Mouse (Mus musculus): ENCODE data around the gene Agfg1.

Agfg1 gene

GRCm38 (mm10) chr1:82825256-82825655 is 14.0 kb upstream of the Agfg1 start:
- no peak for DNase-seq (ENCODE audit: low spot score in 2 of 2)

- no peak for DNase-seq (ENCODE audit: low spot score in 2 of 2)
Measured at GRCm38 (mm10) chr1:82825783-82826182, 13.5 kb upstream of the Agfg1 start.

GRCm38 (mm10) chr1:82826911-82827310 is 12.4 kb upstream of the Agfg1 start:
- no peak for DNase-seq (ENCODE audit: low spot score in 2 of 2)

DNA sequence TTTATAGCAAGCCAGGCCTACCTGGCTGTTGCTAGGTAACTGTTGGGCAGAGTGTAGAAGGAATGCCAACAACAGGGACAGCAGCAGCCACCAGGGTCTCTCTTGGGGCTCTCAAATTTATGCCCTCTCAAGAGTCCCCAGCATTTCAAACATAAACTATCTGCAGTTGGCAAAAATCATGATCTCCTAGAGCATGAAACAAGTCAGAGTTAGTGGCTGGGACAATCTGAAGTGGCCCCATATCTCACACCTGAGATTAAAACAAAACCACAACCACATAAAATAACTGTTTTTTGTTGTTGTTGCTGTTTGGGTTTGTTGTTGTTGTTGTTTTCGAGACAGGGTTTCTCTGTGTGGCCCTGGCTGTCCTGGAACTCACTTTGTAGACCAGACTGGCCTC is 8.5 kb upstream of the Agfg1 start:
- DNase-seq (ENCODE audit: low spot score in 2 of 2) = no peak

GRCm38 (mm10) chr1:82831547-82832240 is 7.6 kb upstream of the Agfg1 start:
- no peak for DNase-seq (ENCODE audit: low spot score in 2 of 2)

- DNase-seq (ENCODE audit: low spot score in 2 of 2) = no peak
Measured at GRCm38 (mm10) chr1:82832495-82833021, 6.7 kb upstream of the Agfg1 start.

- no peak for DNase-seq (ENCODE audit: low spot score in 2 of 2)
Measured at GRCm38 (mm10) chr1:82833501-82833900, 5.8 kb upstream of the Agfg1 start.

DNA sequence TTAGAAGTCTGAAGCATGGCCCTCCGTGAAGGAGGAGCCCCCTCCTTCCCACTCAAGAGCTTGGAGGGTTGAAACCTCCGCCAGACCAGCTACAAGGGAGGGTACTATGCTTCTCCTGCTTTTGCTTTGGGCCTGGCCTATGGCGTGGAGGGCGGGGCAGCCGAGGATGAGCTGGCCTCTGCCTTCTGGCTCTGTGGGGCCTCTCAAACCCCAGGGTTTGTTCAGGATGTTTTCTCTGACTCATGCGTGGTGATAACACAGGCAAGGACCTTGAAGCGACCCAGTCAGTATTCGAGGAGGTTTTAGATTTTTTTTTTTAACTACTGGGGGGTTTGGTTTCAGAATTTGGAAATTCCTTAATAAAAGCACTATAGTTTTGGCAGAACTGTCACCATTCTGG is 4.7 kb upstream of the Agfg1 start:
- DNase-seq (ENCODE audit: low spot score in 2 of 2) = no peak

- DNase-seq (ENCODE audit: low spot score in 2 of 2) = no peak
Measured at GRCm38 (mm10) chr1:82836342-82837217, 2.7 kb upstream of the Agfg1 start.

DNA sequence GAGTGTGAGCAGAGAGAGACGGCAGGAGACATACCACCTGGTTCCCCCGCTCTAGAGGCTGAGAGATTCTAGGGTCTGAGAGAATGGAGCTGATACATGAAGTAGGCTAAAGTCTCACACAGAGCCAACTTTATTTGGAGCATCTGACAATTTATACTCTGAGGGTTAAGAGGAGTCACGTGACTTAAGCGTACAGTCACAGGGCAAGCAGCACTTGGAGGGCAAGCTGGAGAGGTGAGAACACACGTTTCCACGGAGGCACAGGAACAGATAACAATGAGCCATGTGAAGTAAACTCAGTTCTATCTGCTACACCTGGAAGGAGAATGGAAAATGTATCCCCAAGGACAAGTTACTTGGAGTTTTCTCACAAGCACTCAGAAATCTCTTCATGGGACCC is 1.7 kb upstream of the Agfg1 start:
- DNase-seq (ENCODE audit: low spot score in 2 of 2) = no peak

- no peak for DNase-seq (ENCODE audit: low spot score in 2 of 2)
Measured at GRCm38 (mm10) chr1:82838469-82839295, 601 bp upstream of the Agfg1 start.

GRCm38 (mm10) chr1:82839614-82840421 is 535 bp downstream of the Agfg1 start:
- DNase-seq (ENCODE audit: low spot score in 2 of 2) = peak; percentile 25 to 37

GRCm38 (mm10) chr1:82855729-82856128 is 16.4 kb downstream of the Agfg1 start:
- DNase-seq (ENCODE audit: low spot score in 2 of 2) = no peak

DNA sequence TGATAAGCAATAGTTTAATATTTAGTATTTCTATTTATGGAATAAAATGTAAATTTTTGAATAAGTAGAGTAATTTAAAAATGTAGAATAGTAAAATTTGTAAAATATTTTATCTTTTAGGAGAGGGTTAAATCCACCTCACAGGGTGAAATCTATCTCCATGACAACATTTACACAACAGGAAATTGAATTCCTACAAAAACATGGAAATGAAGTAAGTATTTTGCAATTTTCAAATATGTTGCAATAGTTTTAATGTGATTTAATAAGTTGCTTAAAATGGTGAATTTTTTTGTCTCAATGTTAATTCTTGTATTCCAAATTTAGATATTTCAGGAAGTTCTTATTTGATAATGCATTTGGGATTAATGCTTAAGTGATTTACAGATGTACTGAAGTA is 19.0 kb downstream of the Agfg1 start:
- no peak for DNase-seq (ENCODE audit: low spot score in 2 of 2)

- no peak for DNase-seq (ENCODE audit: low spot score in 2 of 2)
Measured at GRCm38 (mm10) chr1:82860391-82860790, 21.1 kb downstream of the Agfg1 start.

DNA sequence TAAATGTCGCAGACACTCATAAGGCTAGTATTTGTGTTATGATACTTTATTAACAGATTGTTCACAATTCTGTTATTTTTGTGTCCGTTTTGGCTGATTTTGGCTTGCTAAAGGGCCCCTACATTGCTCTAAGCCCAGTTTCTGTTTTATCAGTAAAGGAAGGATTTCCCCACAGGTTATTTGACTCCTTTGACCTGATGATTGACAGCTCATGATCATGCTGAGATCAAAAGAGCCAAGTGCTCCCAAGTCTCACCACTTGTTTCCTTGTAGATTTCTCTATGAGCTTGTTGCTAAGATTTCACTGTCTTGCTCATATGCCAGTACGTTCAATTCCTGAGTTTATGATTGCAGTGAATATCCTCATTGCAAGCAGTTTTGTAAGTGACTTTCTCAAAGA is 30.9 kb downstream of the Agfg1 start:
- no peak for DNase-seq (ENCODE audit: low spot score in 2 of 2)

GRCm38 (mm10) chr1:82879172-82879571 is 39.9 kb downstream of the Agfg1 start:
- DNase-seq (ENCODE audit: low spot score in 2 of 2) = peak; percentile 23 to 25

DNA sequence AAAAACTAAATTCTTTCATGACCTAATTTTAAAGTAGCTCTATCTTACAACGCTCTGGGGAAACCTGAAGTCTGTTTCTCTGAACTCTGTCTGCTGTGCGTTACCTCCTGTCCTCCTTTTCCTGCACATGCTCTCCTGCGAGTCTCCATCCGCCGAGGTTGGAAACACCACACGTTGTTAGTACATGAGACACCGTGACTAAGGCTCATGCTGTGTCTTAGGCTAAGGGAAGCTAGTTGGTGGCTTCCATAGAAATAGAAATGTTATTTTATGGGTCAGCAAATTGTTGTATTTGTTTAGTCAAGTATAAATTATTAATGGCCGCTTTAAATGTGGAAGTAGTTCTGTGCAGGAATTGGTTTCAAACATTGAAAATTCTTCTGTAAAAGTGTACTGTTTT is 40.9 kb downstream of the Agfg1 start:
- no peak for DNase-seq (ENCODE audit: low spot score in 2 of 2)

DNA sequence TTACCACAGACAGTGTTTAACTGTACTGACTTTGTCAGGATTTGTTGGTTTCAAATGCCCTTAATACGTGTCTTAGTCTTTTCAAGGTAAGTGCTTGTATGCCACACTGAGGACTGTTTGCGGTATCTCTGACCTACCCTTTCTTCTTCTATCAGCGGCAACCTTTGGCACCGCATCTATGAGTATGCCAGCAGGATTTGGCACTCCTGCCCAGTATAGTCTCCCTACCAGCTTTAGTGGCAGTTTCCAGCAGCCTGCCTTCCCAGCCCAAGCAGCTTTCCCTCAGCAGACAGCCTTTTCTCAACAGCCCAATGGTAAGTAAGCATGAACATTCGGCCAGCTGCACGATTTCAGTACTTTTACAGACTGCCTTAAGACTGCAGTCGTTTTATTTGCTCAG is 54.0 kb downstream of the Agfg1 start:
- DNase-seq (ENCODE audit: low spot score in 2 of 2) = no peak

DNA sequence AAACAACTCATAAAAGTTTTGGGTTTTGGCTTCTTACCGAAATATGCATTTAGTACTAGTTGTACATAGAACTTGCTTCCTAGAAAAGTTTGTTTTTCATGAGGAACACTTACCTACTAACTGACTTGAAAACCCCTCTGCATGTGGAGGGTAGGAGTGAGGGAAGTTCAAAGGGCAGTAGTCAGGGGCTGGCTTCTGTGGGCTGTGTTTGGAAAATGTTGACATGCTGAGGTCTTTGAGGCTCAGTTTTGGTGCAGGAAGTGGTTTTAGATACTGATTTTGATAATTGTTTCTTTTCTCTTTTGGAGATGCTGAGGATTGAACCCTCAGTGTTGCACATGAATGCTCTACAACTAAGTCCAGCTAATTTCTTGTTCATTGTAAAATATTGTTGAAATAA is 61.3 kb downstream of the Agfg1 start:
- no peak for DNase-seq (ENCODE audit: low spot score in 2 of 2)

DNA sequence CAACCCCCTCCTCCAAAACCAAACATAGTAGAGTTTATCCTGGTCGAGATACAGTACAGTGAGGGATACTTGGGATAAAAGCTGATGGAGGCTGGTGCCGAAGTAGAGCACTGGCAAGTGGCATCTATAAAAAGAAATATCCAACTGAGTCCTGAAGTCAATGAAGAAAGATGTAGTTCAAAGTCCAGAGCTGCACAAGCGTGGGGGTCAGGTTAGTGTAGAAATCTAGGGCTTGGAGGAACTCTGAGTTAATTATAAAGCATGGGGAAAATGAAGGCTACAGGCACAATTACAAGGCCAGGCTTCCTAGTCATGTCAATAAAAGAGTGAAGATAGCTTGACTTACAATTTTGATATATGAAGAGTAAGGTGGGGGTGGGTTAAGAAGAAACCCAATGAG is 61.9 kb downstream of the Agfg1 start:
- no peak for DNase-seq (ENCODE audit: low spot score in 2 of 2)
